Mouse (Mus musculus) ZHBTc4 (cell line): ENCODE data around the gene Il22.
"Not testable (repeated sequence)": the region's sequence is repeated elsewhere in the genome, so short reads cannot be mapped to it uniquely, and the experiment has no call there.

Source experiments
- DNase-seq: peaks from one replicate; pipeline ENCODE4 v3.0.0-alpha.2; 2011; ENCODE audit warnings: low read depth, low spot score

Il22 gene

DNA sequence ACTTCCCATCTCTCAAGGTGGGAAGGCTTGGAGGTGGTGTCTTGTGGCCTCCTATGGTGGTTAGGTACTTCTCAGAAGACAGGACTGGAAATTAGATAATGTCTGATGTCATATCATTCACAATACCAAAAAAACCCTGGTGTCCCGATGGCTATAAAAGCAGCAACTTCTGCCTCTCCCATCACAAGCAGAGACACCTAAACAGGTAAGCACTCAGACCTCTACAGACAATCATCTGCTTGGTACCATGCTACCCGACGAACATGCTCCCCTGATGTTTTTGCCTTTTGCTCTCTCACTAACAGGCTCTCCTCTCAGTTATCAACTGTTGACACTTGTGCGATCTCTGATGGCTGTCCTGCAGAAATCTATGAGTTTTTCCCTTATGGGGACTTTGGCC is at the start of gene Il22:
Gene Il22, plus strand, starts transcription at position 301 of the 400 bp plus-strand sequence.
- no peak for DNase-seq

DNA sequence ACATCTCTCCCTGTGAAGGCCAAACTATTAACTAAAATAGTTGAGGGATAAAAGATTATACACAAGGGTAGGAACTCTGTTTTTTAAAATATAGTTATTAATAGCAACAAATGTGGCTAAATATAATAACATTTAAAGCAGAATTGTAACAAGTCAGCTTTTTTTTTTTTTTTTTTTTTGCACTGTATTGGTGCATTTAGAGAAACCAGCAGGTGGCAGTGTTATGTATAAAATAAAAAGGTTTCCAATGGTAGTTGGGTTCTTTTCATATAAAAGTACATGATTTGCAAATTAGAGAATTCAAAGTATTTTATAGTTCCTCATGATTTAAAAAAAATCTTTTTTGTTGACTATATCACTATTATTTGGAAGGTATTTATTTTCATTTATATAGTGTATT is 48.8 kb upstream of the Il22 start:
- no peak for DNase-seq

DNA sequence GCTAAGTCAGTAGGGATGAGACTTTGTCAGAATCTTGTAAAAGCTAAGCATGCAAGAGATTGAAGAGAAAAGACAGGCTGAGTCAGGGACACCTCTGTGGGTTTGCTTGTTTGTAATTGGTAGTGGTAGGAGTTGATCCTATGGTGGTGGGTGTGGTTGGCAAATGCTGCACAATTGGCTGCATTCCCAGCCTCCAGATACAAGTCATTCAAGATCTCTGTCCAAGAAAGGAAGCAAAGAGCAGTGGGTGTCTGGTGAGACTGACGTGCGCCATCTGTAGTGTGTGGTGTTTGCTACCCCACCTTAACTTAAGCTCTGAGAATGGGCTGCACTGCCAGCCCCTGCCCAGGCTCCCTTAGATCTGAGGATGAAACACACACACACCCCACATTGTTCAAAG is 43.6 kb upstream of the Il22 start:
- DNase-seq: no peak

DNA sequence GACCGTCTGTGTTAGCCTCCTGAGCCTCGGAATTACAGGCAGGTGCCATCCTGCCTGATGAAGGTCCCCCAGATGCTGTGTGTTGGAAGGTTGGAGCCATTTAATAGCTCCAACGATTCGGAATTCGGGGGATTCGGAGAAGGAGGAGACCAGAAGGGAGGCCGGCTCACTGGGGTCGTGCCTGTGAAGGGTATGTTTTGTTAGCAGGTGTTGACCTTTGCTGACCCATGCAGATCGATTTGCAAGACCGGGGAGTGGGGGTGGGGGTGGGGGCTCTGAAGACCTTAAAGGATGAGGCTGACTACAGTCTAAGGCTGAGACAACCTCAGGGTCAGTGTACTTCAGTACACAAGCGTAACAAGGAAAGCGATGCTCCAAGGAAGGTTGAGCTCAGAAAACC is 35.5 kb upstream of the Il22 start:
- DNase-seq: peak; percentile 82

DNA sequence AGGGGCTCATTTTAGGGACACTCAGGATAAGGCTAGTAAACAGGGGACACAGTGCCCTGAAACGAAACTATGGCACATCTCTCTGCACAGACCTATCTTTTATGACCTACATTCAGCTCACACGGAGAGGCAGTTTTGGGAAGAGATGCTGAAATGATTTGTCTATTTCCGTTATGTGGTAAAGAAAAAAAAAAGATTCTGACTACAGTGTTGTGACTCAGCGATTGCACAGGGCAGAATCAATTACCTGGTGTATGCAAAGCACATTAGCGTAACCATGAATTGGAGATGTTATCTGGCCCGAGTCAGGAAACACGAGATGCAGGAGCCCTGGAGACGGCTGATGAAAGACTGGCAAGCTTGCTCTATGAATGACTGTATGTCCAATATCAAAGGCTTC is 32.3 kb upstream of the Il22 start:
- DNase-seq: no peak

DNA sequence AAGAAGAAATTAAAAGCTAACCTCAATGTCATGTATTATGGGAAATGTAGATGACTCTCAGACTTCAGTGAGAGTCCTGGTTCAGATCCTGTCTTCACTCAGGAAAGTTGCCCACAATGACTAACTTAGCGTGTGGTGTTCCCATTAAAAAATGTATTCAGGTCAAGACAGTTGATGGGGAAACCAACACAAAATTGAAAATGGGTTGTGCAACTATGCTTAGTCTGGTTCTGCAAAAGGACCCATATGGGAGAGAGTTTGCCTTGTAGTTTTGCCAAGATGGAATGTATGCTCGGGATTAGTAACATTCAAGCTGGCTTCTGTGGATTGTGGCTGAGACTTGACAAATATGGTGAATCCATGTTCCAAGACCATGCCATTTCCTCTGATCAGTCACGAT is 31.9 kb upstream of the Il22 start:
- DNase-seq: no peak

DNA sequence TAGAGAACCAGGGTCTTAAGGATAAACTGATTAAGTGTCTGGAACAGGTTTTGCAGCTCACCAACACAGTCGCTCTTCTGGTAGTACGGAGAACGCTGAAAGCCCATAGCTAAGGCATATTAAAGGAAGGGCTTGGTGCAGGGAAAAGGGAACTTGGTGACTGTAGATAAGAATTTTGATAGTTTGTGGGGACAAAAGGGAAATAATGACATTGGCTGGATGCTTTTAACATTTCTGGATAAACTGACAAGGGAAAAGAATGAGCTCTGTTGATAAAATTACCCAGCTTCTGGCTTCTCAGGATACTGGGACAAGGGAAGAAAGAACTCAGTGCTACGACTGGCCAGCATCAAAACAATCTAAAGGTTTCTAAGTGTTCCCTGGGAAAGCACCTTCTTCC is 29.2 kb upstream of the Il22 start:
- DNase-seq: not testable (repeated sequence)

DNA sequence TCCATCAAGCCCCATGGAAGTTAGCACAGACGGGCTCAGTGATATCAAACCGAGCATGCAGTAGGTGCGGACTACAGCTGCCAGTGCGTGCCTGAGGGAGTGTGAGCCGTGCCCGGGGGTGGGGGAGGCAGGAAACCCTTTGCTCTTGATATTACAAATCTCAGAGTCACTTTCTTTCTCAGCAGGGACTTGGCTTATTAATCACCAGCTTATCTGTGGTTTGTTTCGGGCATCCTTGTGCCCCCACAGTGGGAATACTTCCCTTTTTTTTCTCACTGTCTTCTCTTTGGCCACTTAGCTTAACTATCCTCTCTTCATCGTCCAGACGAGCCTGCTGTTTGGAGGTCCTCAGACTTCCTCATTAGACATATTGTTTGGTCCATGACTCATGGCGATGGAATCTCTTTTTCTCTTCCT is 26.0 kb upstream of the Il22 start:
- no peak for DNase-seq

DNA sequence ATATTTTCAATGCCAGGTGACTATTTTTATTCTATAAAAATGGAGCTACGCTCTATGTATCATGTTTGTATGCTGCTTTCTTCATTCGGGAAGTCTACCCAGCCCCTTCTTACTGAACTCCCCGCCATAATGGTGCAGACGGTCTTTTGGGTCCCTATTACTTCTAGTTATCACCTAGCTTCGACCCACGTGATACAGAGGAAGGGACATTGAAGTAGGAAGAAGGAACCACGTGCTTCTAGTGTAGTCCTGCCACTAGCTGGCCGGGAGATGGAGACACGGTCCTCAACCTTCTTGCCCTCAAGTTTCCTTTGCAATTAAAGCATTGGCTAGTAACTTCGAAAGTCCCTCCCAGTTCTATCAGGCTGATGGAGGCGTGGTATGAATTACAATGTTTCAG is 25.5 kb upstream of the Il22 start:
- DNase-seq: no peak

DNA sequence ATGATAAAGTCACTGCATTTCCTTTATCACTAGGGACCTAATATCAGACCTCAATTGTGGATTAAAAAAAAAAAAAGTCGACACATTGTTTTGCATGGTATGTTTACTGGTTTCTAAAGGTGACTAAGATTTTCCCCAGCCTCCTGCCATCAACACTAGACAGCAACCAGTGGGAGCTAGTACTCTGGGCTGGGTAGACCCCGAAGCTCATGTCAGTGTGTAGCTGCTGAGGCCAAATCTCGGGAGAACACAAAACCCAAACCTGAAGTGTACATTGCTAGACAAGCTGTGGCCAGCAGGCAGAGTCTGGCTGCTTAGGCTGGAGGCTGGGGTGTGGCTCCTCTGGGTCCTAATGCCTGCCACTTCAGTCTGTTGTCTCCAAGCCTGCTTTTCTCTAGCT is 9.6 kb upstream of the Il22 start:
- DNase-seq: peak; percentile 17

DNA sequence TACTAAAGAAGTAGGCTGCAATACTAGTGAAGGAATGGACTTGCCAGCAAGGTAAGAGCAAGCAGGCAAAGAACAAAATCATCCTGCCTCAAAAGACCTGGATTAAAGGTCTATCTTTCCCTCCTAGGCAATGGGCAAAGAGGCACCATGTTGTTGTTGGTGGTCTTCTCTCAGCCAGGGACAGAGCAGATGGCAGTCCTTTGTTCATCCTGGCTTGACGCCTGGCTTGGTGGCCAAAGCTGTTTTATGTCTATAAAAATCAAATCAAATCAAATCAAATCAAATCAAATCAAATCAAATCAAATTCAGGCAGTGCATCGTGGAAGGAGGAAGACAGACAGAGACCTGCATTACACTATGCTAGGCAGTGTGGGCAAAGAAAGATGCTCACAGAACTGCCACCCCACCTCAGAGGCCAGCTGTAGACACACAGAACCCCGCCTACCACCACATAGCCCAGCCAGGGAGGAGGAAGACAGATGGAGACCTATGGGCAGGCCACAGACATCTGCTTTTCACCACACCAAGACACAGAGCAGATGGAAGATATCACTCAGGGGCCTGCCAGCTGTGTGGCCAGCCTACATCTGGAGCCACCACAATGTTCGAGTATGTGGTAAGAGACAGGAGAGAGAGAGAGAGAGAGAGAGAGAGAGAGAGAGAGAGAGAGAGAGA is 11.1 kb downstream of the Il22 start:
- DNase-seq: not testable (repeated sequence)

DNA sequence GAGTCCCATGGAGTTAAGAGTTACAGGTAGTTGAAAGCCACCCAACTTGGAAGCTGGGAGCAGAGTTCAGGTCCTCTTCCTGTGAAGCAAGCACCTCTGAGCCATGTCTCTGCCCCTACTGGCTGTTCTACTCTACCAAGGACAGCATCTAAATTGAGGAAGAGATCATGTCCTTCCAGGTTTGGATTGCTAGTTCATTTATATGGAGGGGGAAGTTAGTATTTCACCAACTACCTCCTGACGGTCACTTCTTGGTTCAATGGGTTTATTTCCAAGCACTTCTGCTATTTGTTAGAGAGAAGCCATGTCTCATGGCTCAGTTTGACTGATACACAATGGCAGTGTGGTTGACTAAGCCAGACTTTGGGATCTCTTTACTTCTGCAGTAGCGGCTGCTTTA is 22.9 kb downstream of the Il22 start:
- DNase-seq: not testable (repeated sequence)

DNA sequence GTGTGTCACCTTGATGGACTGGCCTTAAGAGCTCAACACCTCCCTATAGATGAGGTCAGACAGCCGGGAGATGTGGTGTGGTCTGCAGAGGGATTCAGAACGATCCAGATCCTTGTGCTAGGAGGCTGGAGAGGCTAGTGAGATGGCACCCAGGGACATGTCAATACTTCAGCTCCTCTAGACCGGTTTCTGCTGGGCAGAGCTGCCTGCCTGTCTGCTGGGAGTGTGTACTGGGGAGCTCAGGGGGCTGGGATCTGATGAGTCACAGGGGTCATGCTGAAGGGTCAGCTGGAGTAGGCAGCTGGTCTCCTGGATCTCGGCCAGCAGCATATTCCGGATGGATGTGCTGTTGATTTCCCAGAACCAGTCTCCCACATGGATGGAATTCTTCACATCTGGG is 27.9 kb downstream of the Il22 start:
- not testable (repeated sequence) for DNase-seq

DNA sequence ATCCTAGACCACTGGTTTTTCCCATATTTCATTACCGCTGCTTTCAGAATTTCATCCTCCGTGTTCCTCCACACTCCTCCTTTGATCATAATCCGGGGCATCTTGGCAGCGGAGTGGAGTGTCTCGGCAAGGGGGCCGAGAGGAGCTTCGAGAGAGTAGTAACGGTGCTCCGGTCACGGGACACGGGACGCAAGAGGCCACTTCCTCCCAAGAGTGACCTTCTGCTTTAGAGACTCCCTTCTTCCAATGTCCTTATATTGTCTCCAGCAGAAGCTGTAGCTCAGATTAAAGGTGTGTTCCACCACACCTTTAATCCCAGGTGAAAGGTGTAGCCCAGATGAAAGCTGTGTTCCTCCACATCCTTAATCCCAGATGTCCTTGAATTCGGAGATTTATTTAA is 35.9 kb downstream of the Il22 start, which contains the start of gene Gm32717:
Gene Gm32717, minus strand, starts transcription at position 101 of the 400 bp plus-strand sequence.
- not testable (repeated sequence) for DNase-seq

DNA sequence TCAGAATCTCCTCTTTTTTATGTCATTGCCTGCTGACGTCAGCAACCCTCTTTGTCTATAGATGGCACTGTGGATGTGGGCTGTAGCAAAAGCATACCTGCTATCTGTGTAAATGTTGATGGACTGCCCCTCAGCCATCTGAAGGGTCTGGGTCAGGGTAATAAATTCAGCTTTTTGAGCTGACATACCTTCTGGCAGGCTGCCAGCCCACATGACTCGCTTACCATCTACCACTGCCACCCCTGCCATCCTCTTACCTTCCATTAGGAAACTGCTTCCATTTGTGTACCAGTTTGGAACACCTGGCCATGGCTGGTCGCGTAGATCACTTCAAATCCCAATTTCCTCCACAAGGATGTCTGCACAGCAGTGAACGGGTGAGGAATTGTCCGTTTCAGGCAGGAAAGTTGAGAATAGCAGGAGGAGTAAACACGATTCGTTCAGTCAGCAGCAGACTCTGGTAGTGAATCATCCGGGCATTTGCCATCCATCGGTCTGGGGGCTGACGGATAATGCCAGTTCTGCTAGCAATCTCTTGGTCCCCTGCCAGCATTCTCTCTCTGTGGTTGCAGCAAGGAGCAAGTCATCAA is 44.4 kb downstream of the Il22 start:
- DNase-seq: not testable (repeated sequence)

DNA sequence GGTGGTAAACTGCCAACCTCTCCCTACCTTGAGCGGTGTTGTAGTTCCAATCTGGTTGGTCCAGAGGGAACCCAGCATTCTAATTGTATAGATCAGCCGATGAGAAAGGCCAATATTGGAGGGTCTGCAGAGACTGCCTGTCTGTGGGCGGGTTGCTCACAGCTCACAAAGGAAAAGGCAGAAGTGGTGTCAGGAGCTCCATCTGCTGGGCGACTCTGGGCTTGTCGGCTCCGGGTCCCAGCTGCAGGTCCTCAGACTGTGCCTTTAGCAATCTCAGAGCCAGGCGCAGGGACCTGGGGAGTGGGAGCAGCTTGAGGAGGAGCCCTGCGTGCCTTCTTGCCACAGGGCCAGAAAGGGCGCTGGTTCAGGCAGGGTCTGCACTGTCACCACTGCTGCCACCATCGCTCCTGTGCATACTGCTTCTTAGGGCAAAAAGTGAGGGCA is 46.1 kb downstream of the Il22 start:
- DNase-seq: peak; percentile 43

DNA sequence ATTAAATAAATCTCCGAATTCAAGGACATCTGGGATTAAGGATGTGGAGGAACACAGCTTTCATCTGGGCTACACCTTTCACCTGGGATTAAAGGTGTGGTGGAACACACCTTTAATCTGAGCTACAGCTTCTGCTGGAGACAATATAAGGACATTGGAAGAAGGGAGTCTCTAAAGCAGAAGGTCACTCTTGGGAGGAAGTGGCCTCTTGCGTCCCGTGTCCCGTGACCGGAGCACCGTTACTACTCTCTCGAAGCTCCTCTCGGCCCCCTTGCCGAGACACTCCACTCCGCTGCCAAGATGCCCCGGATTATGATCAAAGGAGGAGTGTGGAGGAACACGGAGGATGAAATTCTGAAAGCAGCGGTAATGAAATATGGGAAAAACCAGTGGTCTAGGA is 53.6 kb downstream of the Il22 start, which contains the start of gene Gm32802:
Gene Gm32802, plus strand, starts transcription at position 301 of the 400 bp plus-strand sequence.
- not testable (repeated sequence) for DNase-seq
